18 mouse cellular contexts compared by ENCODE assay signal in genomic region chr17:5004706-5005105, GRCm38 (mm10). TPM values are rescaled to one million over a fixed set of nuclear protein-coding genes. Genes with fewer than 3 reads are reported as not detected.
DNase-seq lines count a peak whose midpoint lies in the region; ATAC-seq and TF ChIP-seq lines count a peak whose summit lies in the region.
"Had no signal": no experiment of that assay in that cellular context is flagged by ENCODE, and none has a peak within 500 bp of the region (broad histone marks: within the 10 kb centered on the region; RNA-seq: fewer than 3 reads in every experiment).

No protein-coding gene starts in this region.

- H3K27ac ChIP-seq in forebrain, embryonic 14.5 days (ENCODE audit: low read depth, low read length): no peak overlapping the region
- no peak overlapping the region for H3K27ac ChIP-seq in forebrain, embryonic 12.5 days
- no peak overlapping the region for H3K27ac ChIP-seq in limb, embryonic 13.5 days
- no peak overlapping the region for H3K27ac ChIP-seq in limb, embryonic 10.5 days
- H3K27ac ChIP-seq in CH12.LX (ENCODE audit: insufficient read depth, low read depth): no peak overlapping the region
- H3K27ac ChIP-seq: embryonic facial prominence, embryonic 12.5 days; forebrain, embryonic 10.5 days; liver, embryonic 15.5 days had no signal

- no peak overlapping the region for H3K4me3 ChIP-seq in forebrain, embryonic 14.5 days (ENCODE audit: low read depth, low read length)
- no peak overlapping the region for H3K4me3 ChIP-seq in forebrain, embryonic 12.5 days (replicated peaks)
- no peak overlapping the region for H3K4me3 ChIP-seq in limb, embryonic 13.5 days
- H3K4me3 ChIP-seq in limb, embryonic 10.5 days: no peak overlapping the region
- no peak overlapping the region for H3K4me3 ChIP-seq in CH12.LX (replicated peaks in 1 of 3; ENCODE audit: low read depth in 2 of 3, low read length in 2 of 3, poor library complexity in 1 of 3)
- H3K4me3 ChIP-seq: embryonic facial prominence, embryonic 12.5 days; forebrain, embryonic 10.5 days; liver, embryonic 15.5 days had no signal

- TF ChIP-seq CTCF in CH12.LX (conservative IDR thresholded peaks at IDR 0.05 in 1 of 2, IDR thresholded peaks at IDR 0.05 in 1 of 2; ENCODE audit: low read depth in 2 of 2, low read length in 2 of 2): no peak

- no peak for DNase-seq in forebrain, embryonic 14.5 days (ENCODE audit: low spot score)
- no peak for DNase-seq in limb, embryonic 10.5 days (ENCODE audit: low spot score)
- no peak for DNase-seq in CH12.LX (ENCODE audit: extremely low read depth)
- no peak for DNase-seq in thymus, postnatal 14 days
- DNase-seq in adrenal gland, postnatal 25 days: no peak
- DNase-seq: adrenal gland, postnatal 10 days; cerebellum, postnatal 25 days; gastrocnemius, postnatal 10 days; heart, postnatal 4 days; right cerebral cortex, postnatal 4 days; thymus, postnatal 25 days had no signal

- peaks cover 79% of the 10 kb centered on the region for H3K4me1 ChIP-seq in forebrain, embryonic 14.5 days (ENCODE audit: control insufficient read depth, insufficient read depth, low read length)
- H3K4me1 ChIP-seq in forebrain, embryonic 12.5 days: peaks cover 91% of the 10 kb centered on the region
- peaks cover 97% of the 10 kb centered on the region for H3K4me1 ChIP-seq in limb, embryonic 13.5 days
- H3K4me1 ChIP-seq in limb, embryonic 10.5 days: peaks cover 91% of the 10 kb centered on the region
- H3K4me1 ChIP-seq in CH12.LX (ENCODE audit: control insufficient read depth in 1 of 2, insufficient read depth in 2 of 2): peaks cover 34 to 91% of the 10 kb centered on the region in 2 experiments

- TF ChIP-seq POLR2A in CH12.LX (IDR thresholded peaks at IDR 0.05; ENCODE audit: low read depth, low read length): no peak

- no peak for TF ChIP-seq RAD21 in CH12.LX (IDR thresholded peaks at IDR 0.05; ENCODE audit: low read depth, low read length)

- 0 out of 2 replicates have a peak overlapping the region, but pooled peaks have one; percentile 7 for H3K4me2 ChIP-seq in forebrain, embryonic 14.5 days (ENCODE audit: low read length)
- H3K4me2 ChIP-seq in forebrain, embryonic 12.5 days: no peak overlapping the region
- no peak overlapping the region for H3K4me2 ChIP-seq in limb, embryonic 13.5 days (replicated peaks)
- peak overlapping the region; percentile 22 for H3K4me2 ChIP-seq in CH12.LX (ENCODE audit: insufficient read depth, low read depth, poor library complexity, severe bottlenecking)
- H3K4me2 ChIP-seq: embryonic facial prominence, embryonic 12.5 days; heart, embryonic 11.5 days; liver, embryonic 15.5 days had no signal

- dilution Hi-C loops in CH12.LX (cut with MboI; ENCODE audit: extremely low pct_ligation_motif_present, extremely low pct_unique_long_range_greater_than_20kb, low sequenced_read_pairs): no loop called here

- in situ Hi-C loops in CH12.LX (cut with MboI; ENCODE audit: low pct_ligation_motif_present, low pct_unique_long_range_greater_than_20kb, low sequenced_read_pairs): no loop called here

- WGBS in forebrain, embryonic 14.5 days: 36% methylated on average over 5 of the region's 5 CpGs
- 49% methylated on average over 5 of the region's 5 CpGs for WGBS in forebrain, embryonic 12.5 days
- WGBS in limb, embryonic 13.5 days: 56% methylated on average over 5 of the region's 5 CpGs
- 78% methylated on average over 5 of the region's 5 CpGs for WGBS in limb, embryonic 10.5 days

- H3K9me3 ChIP-seq in forebrain, embryonic 14.5 days (replicated peaks; ENCODE audit: control insufficient read depth, low read length): no peaks in the 10 kb centered on the region
- no peaks in the 10 kb centered on the region for H3K9me3 ChIP-seq in forebrain, embryonic 12.5 days
- no peaks in the 10 kb centered on the region for H3K9me3 ChIP-seq in limb, embryonic 13.5 days
- H3K9me3 ChIP-seq in limb, embryonic 10.5 days (replicated peaks): no peaks in the 10 kb centered on the region
- H3K9me3 ChIP-seq in CH12.LX (replicated peaks; ENCODE audit: low read length): no peaks in the 10 kb centered on the region
- H3K9me3 ChIP-seq: embryonic facial prominence, embryonic 12.5 days; forebrain, embryonic 10.5 days; liver, embryonic 15.5 days had no signal

- H3K79me2 ChIP-seq in CH12.LX (replicated peaks; ENCODE audit: control insufficient read depth, extremely low read depth, insufficient read depth, poor library complexity, severe bottlenecking): peaks cover 28% of the 10 kb centered on the region

- H3K27me3 ChIP-seq in forebrain, embryonic 14.5 days (replicated peaks; ENCODE audit: control insufficient read depth, insufficient read depth, low read length): no peaks in the 10 kb centered on the region
- peaks cover 34% of the 10 kb centered on the region for H3K27me3 ChIP-seq in forebrain, embryonic 12.5 days
- H3K27me3 ChIP-seq in limb, embryonic 13.5 days: no peaks in the 10 kb centered on the region
- no peaks in the 10 kb centered on the region for H3K27me3 ChIP-seq in limb, embryonic 10.5 days (ENCODE audit: low read depth, poor library complexity, severe bottlenecking)
- H3K27me3 ChIP-seq in CH12.LX (replicated peaks): no peaks in the 10 kb centered on the region
- H3K27me3 ChIP-seq: embryonic facial prominence, embryonic 12.5 days; liver, embryonic 15.5 days had no signal

- 0 out of 2 replicates have a peak, but pooled peaks have one; percentile 34 for TF ChIP-seq EP300 in CH12.LX (IDR thresholded peaks at IDR 0.05; ENCODE audit: low read length)

- no peak for ATAC-seq in forebrain, embryonic 14.5 days
- ATAC-seq in forebrain, embryonic 12.5 days (ENCODE audit: low FRiP score): no peak
- ATAC-seq in limb, embryonic 13.5 days (ENCODE audit: low FRiP score, low read depth): no peak
- peak; percentile 15; the same call in 1 of the 2 replicates for ATAC-seq in megakaryocyte, adult 5-6 weeks (ENCODE audit: poor library complexity, severe bottlenecking)

- H3K9ac ChIP-seq in forebrain, embryonic 14.5 days (ENCODE audit: low read length): 0 out of 2 replicates have a peak overlapping the region, but pooled peaks have one; percentile 3
- H3K9ac ChIP-seq in forebrain, embryonic 12.5 days: no peak overlapping the region
- H3K9ac ChIP-seq in limb, embryonic 13.5 days: peak overlapping the region; percentile 31; the same call in 1 of the 2 replicates
- no peak overlapping the region for H3K9ac ChIP-seq in CH12.LX (ENCODE audit: insufficient read depth, low read depth)
- H3K9ac ChIP-seq: embryonic facial prominence, embryonic 12.5 days; liver, embryonic 15.5 days had no signal

- H3K36me3 ChIP-seq in forebrain, embryonic 14.5 days (ENCODE audit: control insufficient read depth, insufficient read depth, low read length): no peaks in the 10 kb centered on the region
- H3K36me3 ChIP-seq in forebrain, embryonic 12.5 days (replicated peaks): no peaks in the 10 kb centered on the region
- no peaks in the 10 kb centered on the region for H3K36me3 ChIP-seq in limb, embryonic 13.5 days
- H3K36me3 ChIP-seq in limb, embryonic 10.5 days: no peaks in the 10 kb centered on the region
- H3K36me3 ChIP-seq in CH12.LX (replicated peaks in 1 of 2; ENCODE audit: control insufficient read depth in 1 of 2, insufficient read depth in 1 of 2, low read length in 1 of 2): peaks cover 0 to 18% of the 10 kb centered on the region in 2 experiments
- H3K36me3 ChIP-seq: embryonic facial prominence, embryonic 12.5 days; forebrain, embryonic 10.5 days had no signal

TF ChIP-seq in CH12.LX, 34 proteins besides CTCF, POLR2A, EP300 and RAD21:
- TF ChIP-seq USF1 (IDR thresholded peaks at IDR 0.05; ENCODE audit: low read depth, low read length) (no peak), ZKSCAN1 (IDR thresholded peaks at IDR 0.05; ENCODE audit: borderline replicate concordance, low read depth, low read length) (no peak)

RNA-seq across cellular contexts. Expression of gene Arid1b, which starts 10.6 kb away (rescaled TPM):
- polyA plus RNA-seq in forebrain, embryonic 14.5 days (2014; fragmentation: Nextera tagmentation; extraction: Ambion mirVana): 11.1 and 14.7 TPM in 2 replicates
- polyA plus RNA-seq in forebrain, embryonic 12.5 days (2016; fragmentation: Nextera tagmentation; extraction: Ambion mirVana): 17.4 and 17.7 TPM in 2 replicates
- 12.4 and 12.5 TPM in 2 replicates for polyA plus RNA-seq in limb, embryonic 13.5 days (2015; fragmentation: Nextera tagmentation; extraction: Ambion mirVana)
- polyA plus RNA-seq in limb, embryonic 10.5 days (2016; fragmentation: Nextera tagmentation; extraction: Ambion mirVana): 10.7 and 12.5 TPM in 2 replicates
- total RNA-seq in CH12.LX (2012; rRNA removed): 8.8 and 9.7 TPM in 2 replicates
- 6.1 and 6.7 TPM in 2 replicates for total RNA-seq in CH12.LX (2014; rRNA removed)
- polyA plus RNA-seq in CH12.LX (2012; ENCODE audit: insufficient read length, low read depth): 11.3 and 12.4 TPM in 2 replicates
- total RNA-seq in megakaryocyte, adult 5-6 weeks (2015): 23.0 and 28.1 TPM in 2 replicates
- total RNA-seq in megakaryocyte, adult 5-6 weeks (2017): 15.2 and 19.0 TPM in 2 replicates
- 85.8 and 86.1 TPM in 2 replicates for total RNA-seq in adrenal gland, postnatal 25 days (2021)

Comparison
In these comparisons a context has a peak if more than half of its experiments do, and no peak if none do; other contexts are left out.
1. H3K4me2 ChIP-seq: peak in forebrain, embryonic 14.5 days (single experiment) and CH12.LX (single experiment); none in forebrain, embryonic 12.5 days (single experiment) and limb, embryonic 13.5 days (single experiment).
2. H3K9ac ChIP-seq: peak in forebrain, embryonic 14.5 days (single experiment) and limb, embryonic 13.5 days (single experiment); none in forebrain, embryonic 12.5 days (single experiment) and CH12.LX (single experiment).